Mouse (Mus musculus): ENCODE data around the gene Rora. TPM values are rescaled to one million over a fixed set of nuclear protein-coding genes. Genes with fewer than 3 reads are reported as not detected.

Rora gene
- polyA plus RNA-seq, 1 experiment, result 4.7 TPM

DNA sequence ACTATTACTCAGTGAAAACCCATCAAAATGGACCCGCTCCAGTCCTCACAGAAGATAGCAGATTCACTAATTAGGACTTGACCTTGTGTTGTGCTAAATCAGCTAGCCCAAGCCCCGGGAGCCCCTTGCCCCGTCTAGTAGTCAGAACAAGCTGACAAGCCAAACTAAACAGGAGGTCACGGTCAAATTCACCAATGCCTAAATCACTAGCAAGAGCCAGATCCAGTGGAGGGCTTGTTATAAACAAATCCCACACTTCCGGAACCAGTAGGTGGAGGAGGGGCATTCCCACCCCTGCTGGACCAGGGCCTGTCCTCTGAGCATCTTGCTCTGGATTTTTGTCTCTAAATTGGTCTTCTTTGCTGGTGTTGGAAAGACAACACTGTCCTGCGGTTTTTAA lies 486.6 kb downstream of the Rora start:
- Histone ChIP-seq H3K27ac (ENCODE audit: control insufficient read depth, insufficient read depth, low read length) (no peak overlapping the region), H3K4me1 (replicated peaks; ENCODE audit: control insufficient read depth, insufficient read depth, low read length) (no peaks in the 10 kb centered on the region), H3K4me3 (ENCODE audit: control insufficient read depth, insufficient read depth, low read length) (no peak overlapping the region), H3K36me3 (ENCODE audit: control insufficient read depth, insufficient read depth, low read length) (no peaks in the 10 kb centered on the region), H3K27me3 (ENCODE audit: control insufficient read depth, insufficient read depth, low read length) (no peaks in the 10 kb centered on the region)
- no peak for DNase-seq
- TF ChIP-seq POLR2A (IDR thresholded peaks at IDR 0.05; ENCODE audit: control insufficient read depth, extremely low read depth, insufficient read depth, low read length, poor library complexity), result no peak
- no peak for TF ChIP-seq CTCF (IDR thresholded peaks at IDR 0.05; ENCODE audit: borderline replicate concordance, control insufficient read depth, extremely low read depth, insufficient read depth, low read length, poor library complexity)
- WGBS, result 98% methylated on average over 6 of the region's 6 CpGs

DNA sequence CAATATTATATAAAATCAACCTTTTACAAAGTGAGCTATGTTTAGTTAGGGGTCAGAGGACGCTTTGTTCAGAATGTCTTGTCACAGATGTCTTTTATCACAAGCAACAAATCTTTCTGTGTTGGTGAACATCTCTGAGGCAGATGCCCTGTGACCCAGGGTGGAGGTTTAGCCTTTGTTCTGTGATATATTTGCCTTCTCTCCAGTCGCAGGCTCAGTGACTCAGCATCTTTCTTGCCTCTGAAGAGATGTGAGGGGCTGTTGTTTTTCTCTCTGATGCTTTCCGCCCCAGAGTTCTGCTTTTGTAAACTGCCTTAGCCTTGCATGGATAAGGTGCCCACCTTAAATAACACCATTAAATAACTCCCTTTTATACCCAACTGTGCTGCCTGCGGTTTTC lies 488.3 kb downstream of the Rora start:
- WGBS, result 37% methylated on average over 4 of the region's 4 CpGs
- H3K4me3 ChIP-seq (ENCODE audit: control insufficient read depth, insufficient read depth, low read length), result no peak overlapping the region
- no peak for DNase-seq
- TF ChIP-seq CTCF (IDR thresholded peaks at IDR 0.05; ENCODE audit: borderline replicate concordance, control insufficient read depth, extremely low read depth, insufficient read depth, low read length, poor library complexity), result no peak
- no peak for TF ChIP-seq POLR2A (IDR thresholded peaks at IDR 0.05; ENCODE audit: control insufficient read depth, extremely low read depth, insufficient read depth, low read length, poor library complexity)
- no peaks in the 10 kb centered on the region for H3K36me3 ChIP-seq (ENCODE audit: control insufficient read depth, insufficient read depth, low read length)
- H3K27me3 ChIP-seq (ENCODE audit: control insufficient read depth, insufficient read depth, low read length), result no peaks in the 10 kb centered on the region
- H3K27ac ChIP-seq (ENCODE audit: control insufficient read depth, insufficient read depth, low read length), result no peak overlapping the region
- no peaks in the 10 kb centered on the region; the same call in 1 of the 2 replicates for H3K4me1 ChIP-seq (replicated peaks; ENCODE audit: control insufficient read depth, insufficient read depth, low read length)

DNA sequence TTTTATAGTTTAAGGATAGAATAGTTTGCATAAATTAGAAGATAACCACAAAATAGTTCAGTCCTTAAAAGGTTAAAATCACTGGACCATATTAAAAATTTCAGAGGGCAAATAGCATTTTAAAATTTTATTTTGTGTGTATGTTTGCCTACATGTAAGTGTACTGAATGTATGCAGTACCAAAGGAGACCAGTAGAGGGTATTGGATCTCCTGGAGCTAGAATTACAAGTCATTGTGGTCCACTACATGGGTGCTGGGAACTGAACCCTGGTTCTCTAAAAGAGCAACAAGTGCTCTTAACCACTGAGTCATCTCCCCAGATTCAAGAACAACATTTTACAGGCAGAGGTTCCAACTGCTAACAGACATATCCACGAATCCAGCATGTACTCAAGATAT lies 493.4 kb downstream of the Rora start:
- TF ChIP-seq CTCF (IDR thresholded peaks at IDR 0.05; ENCODE audit: borderline replicate concordance, control insufficient read depth, extremely low read depth, insufficient read depth, low read length, poor library complexity), result no peak
- TF ChIP-seq POLR2A (IDR thresholded peaks at IDR 0.05; ENCODE audit: control insufficient read depth, extremely low read depth, insufficient read depth, low read length, poor library complexity), result no peak
- Histone ChIP-seq H3K27me3 (ENCODE audit: control insufficient read depth, insufficient read depth, low read length) (no peaks in the 10 kb centered on the region), H3K4me3 (ENCODE audit: control insufficient read depth, insufficient read depth, low read length) (no peak overlapping the region), H3K36me3 (ENCODE audit: control insufficient read depth, insufficient read depth, low read length) (no peaks in the 10 kb centered on the region), H3K4me1 (replicated peaks; ENCODE audit: control insufficient read depth, insufficient read depth, low read length) (peaks cover 4% of the 10 kb centered on the region), H3K27ac (ENCODE audit: control insufficient read depth, insufficient read depth, low read length) (no peak overlapping the region)
- DNase-seq, result no peak
- 97% methylated on average over 1 of the region's 1 CpGs for WGBS

DNA sequence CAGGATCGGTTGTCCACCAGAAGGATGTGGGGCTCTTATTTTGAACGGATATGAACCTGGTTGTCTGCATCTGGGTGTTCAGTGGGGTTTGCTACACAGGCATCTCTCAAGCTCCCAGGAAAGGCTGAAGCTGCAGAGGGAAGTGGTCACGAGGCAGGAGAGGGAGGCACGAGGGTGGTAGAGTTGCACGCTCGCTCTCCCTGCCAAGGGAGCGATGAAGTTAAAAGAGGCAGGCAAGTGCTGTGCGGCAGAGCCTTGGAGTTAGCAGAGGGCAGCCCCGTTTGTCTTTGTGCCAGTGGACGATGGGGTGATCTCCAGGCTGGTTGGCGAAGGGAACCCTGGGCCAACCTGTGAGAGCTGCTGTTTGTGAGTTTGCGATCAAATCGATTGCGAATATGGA lies 496.6 kb downstream of the Rora start:
- DNase-seq, result no peak
- no peaks in the 10 kb centered on the region for H3K27me3 ChIP-seq (ENCODE audit: control insufficient read depth, insufficient read depth, low read length)
- 32% methylated on average over 14 of the region's 14 CpGs for WGBS

DNA sequence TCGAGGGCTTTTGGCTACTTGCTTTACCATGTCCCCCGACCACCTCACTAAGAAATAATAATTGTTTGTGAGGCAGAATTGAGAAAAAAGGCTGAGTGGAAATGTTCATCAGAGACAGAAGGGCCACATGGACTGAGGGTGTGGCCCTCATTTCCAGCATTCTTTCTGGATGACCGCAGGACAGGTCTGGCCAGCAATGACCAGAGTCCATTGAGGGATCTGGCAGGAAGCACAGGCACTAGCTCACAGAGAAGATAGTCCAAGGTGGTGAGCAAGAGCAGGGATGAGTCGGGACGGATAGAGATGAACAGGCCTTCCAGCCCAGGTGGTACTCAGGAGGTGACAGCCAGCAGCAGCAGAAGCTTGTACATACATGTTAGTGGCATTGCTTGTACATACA lies 501.1 kb downstream of the Rora start:
- Histone ChIP-seq H3K27ac (ENCODE audit: control insufficient read depth, insufficient read depth, low read length) (no peak overlapping the region), H3K27me3 (ENCODE audit: control insufficient read depth, insufficient read depth, low read length) (no peaks in the 10 kb centered on the region), H3K36me3 (ENCODE audit: control insufficient read depth, insufficient read depth, low read length) (no peaks in the 10 kb centered on the region), H3K4me1 (replicated peaks; ENCODE audit: control insufficient read depth, insufficient read depth, low read length) (peaks cover 4% of the 10 kb centered on the region), H3K4me3 (ENCODE audit: control insufficient read depth, insufficient read depth, low read length) (no peak overlapping the region)
- TF ChIP-seq CTCF (IDR thresholded peaks at IDR 0.05; ENCODE audit: borderline replicate concordance, control insufficient read depth, extremely low read depth, insufficient read depth, low read length, poor library complexity), result no peak
- 96% methylated on average over 5 of the region's 5 CpGs for WGBS
- no peak for DNase-seq

More for the DNA sequence above, 496.6 kb downstream of the Rora start:
- Histone ChIP-seq H3K36me3 (ENCODE audit: control insufficient read depth, insufficient read depth, low read length) (no peaks in the 10 kb centered on the region), H3K4me1 (replicated peaks; ENCODE audit: control insufficient read depth, insufficient read depth, low read length) (peaks cover 4% of the 10 kb centered on the region), H3K27ac (ENCODE audit: control insufficient read depth, insufficient read depth, low read length) (no peak overlapping the region), H3K4me3 (ENCODE audit: control insufficient read depth, insufficient read depth, low read length) (no peak overlapping the region)
- no peak for TF ChIP-seq CTCF (IDR thresholded peaks at IDR 0.05; ENCODE audit: borderline replicate concordance, control insufficient read depth, extremely low read depth, insufficient read depth, low read length, poor library complexity)
- no peak for TF ChIP-seq POLR2A (IDR thresholded peaks at IDR 0.05; ENCODE audit: control insufficient read depth, extremely low read depth, insufficient read depth, low read length, poor library complexity)

DNA sequence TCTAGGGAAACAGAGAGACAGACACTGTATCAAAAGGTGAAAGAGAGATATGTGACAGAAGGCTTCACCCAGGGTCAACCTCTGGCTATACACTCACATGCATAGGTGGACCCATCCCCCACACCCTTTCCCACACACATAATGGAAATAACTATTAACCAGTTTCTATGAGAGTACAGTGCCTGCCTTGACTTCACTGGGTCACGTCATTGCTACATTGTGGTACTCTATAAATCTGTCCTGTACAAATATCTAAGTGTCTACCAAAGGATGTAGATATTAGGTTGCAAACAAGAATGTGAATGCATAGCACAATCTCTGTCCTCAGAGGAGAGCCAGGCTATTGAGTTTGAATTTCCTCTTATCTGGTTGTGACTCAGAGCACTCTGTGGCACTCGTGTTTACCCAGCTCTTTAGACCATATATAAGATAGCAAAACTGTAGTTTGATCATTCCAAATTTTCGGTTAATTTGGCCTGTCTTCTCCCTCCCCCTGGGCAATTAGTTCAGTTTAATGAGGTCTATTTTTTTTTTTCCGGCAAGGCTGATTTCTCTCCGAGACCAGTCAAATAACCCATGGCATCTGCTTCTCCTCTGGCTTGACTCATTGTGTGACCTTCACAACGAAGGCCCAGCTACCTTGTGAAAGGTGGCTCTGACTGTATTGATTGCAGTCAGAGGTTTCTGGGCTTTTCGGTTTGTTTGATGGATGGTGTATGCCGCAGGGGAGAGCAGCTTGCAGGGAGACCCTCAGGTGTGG lies 502.4 kb downstream of the Rora start:
- WGBS, result 91% methylated on average over 8 of the region's 8 CpGs
- DNase-seq, result no peak

DNA sequence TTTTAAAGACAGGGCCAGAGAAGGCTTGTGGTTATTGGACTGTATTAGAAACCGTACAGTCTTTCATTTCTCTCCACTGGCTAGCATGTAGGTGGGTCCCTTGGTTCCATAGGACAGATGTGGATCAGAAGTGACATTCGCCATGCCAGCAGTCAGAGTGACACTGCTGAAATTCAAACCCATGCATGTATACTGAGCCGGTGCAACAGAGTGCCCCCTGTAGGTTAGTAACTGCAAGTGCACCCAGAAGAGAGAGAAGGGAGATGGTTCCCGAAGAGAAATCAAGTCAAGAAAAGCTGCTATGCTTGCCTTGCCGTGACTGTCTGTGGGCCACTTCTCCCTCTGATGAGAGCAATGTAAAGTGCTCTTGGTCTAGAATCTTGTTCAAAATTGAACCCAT lies 507.2 kb downstream of the Rora start:
- Histone ChIP-seq H3K4me1 (replicated peaks; ENCODE audit: control insufficient read depth, insufficient read depth, low read length) (peaks cover 13% of the 10 kb centered on the region), H3K36me3 (ENCODE audit: control insufficient read depth, insufficient read depth, low read length) (no peaks in the 10 kb centered on the region), H3K4me3 (ENCODE audit: control insufficient read depth, insufficient read depth, low read length) (no peak overlapping the region), H3K27me3 (ENCODE audit: control insufficient read depth, insufficient read depth, low read length) (no peaks in the 10 kb centered on the region), H3K27ac (ENCODE audit: control insufficient read depth, insufficient read depth, low read length) (no peak overlapping the region)
- DNase-seq, result no peak
- TF ChIP-seq POLR2A (IDR thresholded peaks at IDR 0.05; ENCODE audit: control insufficient read depth, extremely low read depth, insufficient read depth, low read length, poor library complexity) (no peak), CTCF (IDR thresholded peaks at IDR 0.05; ENCODE audit: borderline replicate concordance, control insufficient read depth, extremely low read depth, insufficient read depth, low read length, poor library complexity) (no peak)
- 94% methylated on average over 5 of the region's 5 CpGs for WGBS

More for the DNA sequence above, 502.4 kb downstream of the Rora start:
- Histone ChIP-seq H3K27ac (ENCODE audit: control insufficient read depth, insufficient read depth, low read length) (no peak overlapping the region), H3K27me3 (ENCODE audit: control insufficient read depth, insufficient read depth, low read length) (no peaks in the 10 kb centered on the region), H3K36me3 (ENCODE audit: control insufficient read depth, insufficient read depth, low read length) (no peaks in the 10 kb centered on the region), H3K4me1 (replicated peaks; ENCODE audit: control insufficient read depth, insufficient read depth, low read length) (no peaks in the 10 kb centered on the region; the same call in 1 of the 2 replicates), H3K4me3 (ENCODE audit: control insufficient read depth, insufficient read depth, low read length) (no peak overlapping the region)
- TF ChIP-seq CTCF (IDR thresholded peaks at IDR 0.05; ENCODE audit: borderline replicate concordance, control insufficient read depth, extremely low read depth, insufficient read depth, low read length, poor library complexity) (no peak), POLR2A (IDR thresholded peaks at IDR 0.05; ENCODE audit: control insufficient read depth, extremely low read depth, insufficient read depth, low read length, poor library complexity) (no peak)

All from thymus, adult 2 months (tissue).